Mouse (Mus musculus) right cerebral cortex, postnatal 14 days (tissue): ENCODE measurements around the gene Tmem198b.
"Not testable (repeated sequence)": the region's sequence is repeated elsewhere in the genome, so short reads cannot be mapped to it uniquely, and the experiment has no call there.

Experiments used
- DNase-seq: peaks from one replicate; pipeline ENCODE4 v3.0.0; 2022

The Tmem198b gene

DNA sequence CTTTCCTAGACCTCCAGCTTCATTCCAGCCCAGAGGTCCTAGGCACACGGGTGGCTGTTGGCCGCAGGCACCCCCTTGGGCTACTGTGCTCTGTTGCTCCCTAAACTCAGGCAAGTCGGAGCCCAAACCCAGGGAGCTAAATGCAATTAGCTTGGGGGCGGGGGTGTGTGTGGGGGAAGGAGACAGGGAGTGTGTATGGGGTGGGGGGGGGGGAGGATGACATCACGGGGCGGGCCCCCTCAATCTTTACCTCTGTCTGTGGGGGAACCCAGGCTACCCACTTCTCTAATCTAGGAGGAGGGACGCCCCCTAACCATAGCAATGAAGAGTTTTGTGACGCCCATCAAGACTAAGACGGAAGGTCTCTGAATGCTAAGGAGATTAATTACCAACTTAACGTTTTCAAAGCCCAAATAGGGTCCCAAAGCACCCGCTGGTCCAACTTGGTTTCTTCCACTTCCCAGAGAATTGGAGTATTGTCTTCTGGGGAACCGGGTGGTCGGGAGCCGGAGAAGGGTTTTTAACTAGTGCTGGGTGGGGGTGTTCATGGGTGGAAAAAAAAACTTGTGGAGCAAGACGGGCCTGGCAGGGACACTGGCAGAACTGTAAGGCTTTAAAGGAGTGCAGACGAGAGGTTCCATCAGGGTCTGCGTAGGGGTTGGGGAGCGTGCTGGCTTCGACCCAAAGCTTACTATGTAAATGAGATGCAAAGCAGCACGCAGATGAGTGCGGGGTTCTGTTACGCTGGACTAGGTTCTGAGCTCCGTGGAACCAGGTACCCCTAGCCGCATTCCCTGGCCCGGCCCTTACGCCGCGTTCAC is at the start of gene Tmem198b:
Gene Tmem198b (minus strand): TSS at position 100 of the 821 bp plus-strand sequence.
- DNase-seq: peak; percentile 73

DNA sequence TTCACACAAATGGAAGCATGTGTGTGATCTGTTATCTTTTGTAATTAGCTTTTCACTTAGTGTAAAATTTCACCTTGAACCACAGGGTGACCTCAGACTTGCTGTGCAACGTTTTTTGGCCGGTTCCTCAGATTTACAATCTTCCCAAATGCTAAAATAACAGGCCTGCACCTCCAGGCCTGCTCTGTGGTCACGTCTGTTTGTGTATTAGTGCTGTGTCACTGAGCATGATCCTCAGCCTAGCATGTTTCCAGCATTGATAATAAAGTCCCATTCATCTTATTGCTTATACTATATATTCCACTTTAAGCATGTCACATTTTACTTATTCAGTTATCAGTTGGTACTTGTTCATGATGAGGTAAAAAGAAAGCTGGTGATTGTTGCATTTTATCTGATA is 46.2 kb upstream of the Tmem198b start:
- DNase-seq: no peak

DNA sequence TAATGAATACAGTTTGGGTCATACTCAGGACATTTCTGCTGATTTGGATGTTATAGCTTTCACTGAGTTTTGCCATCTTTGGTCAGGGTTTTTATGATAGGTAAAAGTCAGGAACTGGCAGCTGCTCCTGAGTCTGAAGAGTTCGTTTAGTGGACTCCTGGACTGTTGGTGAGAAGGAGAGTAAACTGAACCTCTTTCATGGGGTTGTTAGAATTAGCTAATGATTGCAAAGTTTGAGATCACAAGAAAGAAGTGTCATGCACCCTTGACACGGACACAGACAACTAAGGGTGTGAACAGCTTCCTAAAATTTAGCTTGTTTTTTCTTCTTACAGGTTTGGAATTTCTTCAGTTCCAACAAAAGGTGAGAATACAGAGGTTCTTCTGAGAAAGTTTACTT is 44.3 kb upstream of the Tmem198b start:
- no peak for DNase-seq

DNA sequence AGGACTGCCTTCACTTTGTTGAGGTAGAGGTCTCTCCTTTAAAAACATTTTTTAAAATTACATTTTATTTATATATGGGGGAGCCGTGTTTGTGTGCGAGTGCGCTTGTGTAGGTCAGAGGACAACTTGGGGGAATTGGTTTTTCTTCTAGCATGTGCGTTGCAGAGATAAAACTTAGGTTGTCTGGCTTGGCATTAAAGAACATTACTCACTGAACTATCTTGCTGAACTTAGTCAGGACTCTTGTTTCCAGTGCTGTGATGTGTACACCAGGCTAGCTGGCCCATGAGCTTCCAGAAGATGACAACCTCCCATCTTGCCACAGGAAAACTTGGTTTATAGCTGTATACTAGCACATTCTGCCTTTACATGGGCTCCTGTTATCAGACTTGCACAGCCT is 42.5 kb upstream of the Tmem198b start:
- no peak for DNase-seq

DNA sequence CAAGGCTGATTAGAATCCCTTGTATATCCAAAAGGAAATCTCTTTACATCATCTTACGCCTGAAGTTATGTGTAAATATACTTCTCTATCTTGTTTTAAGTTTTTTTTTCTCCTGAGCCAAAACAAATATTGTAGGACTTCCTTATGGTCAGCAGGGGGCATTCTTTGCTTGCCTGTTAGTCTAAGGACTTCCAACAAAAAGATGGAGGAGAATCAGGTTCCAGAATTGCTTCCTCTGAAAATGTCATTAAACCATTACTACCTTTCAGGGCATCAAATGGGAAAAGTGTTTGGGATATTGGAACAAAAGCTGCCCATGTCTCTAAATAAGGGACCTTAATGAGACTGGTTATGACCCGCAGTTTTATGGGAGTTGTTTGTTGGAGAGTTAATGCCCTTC is 41.3 kb upstream of the Tmem198b start:
- DNase-seq: no peak

DNA sequence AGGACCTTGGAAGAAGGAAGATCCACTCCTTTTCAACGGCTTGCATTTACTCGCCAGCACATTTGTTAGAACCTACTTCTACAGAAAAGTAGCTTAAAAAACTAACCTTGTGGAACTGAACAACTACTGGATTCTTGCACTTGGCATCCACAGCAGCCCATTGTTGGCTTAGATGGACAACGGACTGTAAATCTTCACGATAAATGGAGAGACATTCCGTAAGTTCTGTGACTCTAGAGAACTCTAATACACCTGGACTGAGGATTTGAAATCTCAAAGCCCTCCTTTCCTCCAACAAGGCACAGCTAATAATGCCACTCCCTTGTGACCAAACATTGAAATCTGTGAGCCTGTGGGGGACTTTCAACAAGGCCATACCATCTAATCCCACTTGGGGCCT is 39.1 kb upstream of the Tmem198b start:
- no peak for DNase-seq

DNA sequence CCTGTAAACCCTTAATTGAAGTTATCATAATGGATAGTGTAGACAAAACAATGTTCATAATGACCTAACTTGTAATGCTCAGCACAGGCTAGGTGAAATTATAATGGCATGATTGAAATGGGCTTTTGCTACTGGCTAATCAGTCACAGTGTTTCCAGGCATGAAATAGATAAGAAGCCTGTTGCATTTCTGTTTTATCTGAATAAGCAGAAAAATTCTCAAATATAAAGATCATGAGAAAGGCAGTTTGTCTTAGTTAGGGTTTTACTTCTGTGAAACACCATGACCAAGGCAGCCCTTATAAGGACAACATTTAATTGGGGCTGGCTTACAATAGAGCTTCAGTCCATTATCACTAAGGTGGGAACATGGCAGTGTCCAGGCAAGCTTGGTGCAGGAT is 36.4 kb upstream of the Tmem198b start:
- DNase-seq: no peak

DNA sequence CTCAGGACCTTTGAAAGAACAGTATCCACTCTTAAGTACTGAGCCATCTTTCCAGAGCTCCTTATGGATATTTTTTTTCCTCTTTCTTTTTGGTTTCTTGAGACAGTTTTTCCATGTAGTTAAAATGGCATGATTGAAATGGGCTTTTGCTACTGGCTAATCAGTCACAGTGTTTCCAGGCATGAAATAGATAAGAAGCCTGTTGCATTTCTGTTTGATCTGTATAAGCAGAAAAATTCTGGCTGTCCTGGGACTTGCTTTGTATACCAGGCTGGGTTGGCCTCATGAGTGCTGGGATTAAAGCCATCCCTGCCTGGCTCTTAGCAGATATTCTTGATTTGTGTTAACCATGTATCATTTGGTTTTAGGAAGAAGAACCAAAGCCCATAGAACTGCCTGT is 35.3 kb upstream of the Tmem198b start:
- DNase-seq: no peak

DNA sequence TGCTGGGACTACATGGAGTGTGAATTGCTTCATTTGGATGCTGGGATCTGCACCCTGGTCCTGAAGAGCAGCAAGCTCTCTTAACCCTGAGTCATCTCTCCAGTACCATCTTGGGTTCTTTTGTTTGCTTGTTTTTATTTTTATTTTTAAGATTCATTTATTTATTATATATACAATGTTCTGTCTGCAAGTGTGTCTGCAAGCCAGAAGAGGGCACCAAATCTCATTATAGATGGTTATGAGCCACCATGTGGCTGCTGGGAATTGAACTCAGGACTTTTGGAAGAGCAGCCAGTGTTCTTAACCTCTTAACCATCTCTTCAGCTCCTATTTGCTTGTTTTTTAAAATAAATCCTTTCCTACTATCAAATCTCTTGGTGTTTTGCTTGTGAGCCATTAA is 33.2 kb upstream of the Tmem198b start:
- no peak for DNase-seq

DNA sequence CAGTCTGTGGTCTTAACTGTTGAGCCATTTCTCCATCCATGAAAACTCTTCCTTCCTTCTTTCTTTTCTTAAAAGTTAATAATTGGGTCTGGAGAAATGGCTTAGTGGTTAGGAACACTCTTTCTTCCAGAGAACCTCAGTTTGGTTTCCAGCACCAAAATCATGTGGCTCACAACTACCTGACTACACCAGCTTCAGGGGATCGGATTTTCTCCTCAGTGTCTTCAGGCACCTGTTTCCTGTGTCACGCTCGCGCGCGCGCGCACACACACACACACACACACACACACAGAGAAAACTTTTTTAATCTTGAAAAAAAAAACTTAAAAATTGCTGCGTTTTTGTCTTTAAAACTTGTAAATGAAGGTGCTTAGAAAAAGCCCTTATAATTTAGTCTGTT is 19.7 kb upstream of the Tmem198b start:
- DNase-seq: no peak

DNA sequence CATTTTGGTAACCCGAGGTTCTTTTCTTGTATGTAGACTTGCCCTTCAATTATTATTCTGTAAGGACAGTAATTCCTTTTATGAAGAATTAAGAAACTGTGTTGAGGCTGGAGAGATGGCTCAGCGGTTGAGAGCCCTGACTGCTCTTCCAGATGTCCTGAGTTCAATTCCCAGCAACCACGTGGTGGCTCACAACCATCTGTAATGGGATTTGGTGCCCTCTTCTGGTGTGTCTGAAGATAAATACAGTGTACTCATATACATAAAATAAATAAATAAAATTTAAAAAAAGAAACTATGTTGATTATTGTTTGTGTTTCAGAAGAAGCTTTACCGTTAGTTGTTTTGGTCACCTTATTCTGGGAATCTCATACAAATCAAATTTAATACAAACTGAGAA is 18.9 kb upstream of the Tmem198b start:
- not testable (repeated sequence) for DNase-seq

DNA sequence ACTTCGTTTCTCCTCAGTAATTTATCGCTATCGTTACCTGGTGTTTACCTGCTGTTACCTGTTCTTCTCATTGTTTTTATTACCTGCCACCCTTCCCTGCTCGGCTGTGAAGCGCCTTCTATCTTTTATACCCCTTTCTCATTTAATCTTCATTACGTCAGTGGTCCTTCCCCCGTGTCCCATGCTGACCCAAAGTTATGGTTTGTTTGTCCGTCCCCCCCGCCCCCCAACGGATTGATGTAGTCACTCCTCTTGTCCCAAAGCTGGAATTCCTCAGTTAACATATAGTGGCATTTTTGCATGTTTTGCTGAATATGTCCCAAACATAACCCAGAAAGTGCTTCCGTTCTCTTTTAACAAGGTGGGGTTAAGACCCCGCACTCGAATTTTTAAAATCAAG is 18.0 kb upstream of the Tmem198b start:
- DNase-seq: no peak

DNA sequence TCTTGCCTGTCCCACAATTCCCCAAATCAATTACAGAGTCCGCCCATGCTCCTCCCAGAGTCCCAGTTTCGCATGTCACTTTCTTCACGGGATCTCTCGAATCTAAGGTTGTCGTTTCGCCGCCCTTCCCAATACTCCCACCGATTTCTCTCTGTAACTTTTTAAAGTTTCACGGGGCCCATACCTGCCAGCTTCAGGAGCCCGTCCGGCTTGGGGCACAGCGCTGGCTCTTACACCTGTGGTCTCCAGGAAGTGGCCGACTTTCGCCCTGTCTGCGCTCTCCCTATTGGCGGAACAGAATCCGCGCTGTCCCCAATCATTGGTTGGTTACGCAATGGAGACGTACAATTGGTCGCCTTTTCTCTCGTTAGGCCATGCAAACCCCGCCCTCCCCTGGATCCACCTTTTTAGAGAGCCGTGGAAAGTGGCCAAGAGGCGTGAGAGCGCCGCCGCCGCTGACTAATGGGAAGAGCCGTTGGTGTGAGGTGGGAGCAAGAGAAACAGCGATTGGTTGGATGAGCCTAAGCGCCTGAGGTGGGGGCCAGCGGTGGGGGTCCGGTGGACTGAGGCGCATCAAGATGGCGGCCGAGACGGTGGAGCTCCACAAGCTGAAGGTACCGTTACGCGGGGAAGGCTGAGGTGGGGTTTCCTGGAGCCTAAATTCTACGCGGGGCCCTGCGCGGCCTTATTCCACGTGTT is 17.3 kb upstream of the Tmem198b start, which contains the start of gene Ormdl2:
Gene Ormdl2 (minus strand): TSS at position 288 of the 699 bp plus-strand sequence.
- DNase-seq: peak; percentile 98

DNA sequence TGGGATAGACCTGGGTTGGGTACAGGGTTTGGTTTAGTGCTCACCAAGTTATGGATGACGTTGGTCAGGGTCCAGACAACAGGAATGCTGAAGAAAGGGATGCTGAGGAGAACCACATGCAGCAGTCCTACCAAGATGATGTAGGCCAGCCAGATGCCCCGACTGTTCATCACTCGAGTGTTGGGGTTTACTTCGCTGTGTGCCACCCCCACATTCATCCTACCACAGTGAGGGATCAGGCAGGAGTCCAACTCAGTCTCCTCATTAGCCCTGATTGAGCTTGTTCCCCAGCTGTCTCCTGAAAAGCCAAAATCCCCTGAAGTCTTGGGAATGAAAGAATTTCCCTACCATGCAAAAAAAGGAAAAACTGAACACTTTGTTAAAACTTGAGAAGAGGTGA is 16.0 kb upstream of the Tmem198b start:
- no peak for DNase-seq

DNA sequence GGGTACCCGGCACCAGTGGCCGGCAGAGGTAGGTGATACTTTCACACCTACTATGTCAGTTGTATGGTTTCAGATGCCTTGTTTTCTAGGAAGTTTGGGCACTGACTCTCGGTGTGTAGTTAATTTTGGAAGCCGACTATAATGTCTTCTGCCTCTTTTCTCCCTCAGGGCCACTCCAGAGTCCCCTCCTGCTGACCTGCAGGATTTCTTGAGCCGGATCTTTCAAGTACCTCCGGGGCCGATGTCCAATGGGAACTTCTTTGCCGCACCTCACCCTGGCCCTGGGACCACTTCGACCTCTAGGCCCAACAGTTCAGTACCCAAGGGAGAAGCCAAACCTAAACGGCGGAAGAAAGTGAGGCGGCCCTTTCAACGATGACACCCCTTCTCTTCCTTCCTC is 12.9 kb upstream of the Tmem198b start, which contains the start of gene Sarnp:
Gene Sarnp (plus strand): TSS at position 301 of the 400 bp plus-strand sequence.
- no peak for DNase-seq

DNA sequence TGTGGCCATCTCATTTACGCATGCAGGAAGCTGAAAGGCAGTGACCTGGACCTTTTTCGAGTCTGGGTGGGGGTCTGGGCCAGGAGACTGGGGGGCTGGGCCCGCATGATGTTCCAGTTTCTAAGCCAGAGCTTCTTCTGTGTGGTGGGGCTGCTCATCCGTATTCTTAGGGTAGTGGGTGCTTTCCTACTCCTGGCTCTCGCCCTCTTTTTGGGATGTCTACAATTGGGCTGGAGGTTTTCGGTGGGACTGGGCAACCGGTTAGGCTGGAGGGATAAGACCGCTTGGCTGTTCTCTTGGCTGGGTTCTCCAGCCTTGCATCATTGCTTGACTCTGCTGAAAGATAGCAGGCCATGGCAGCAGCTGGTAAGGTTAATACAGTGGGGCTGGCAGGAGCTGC is 2.8 kb upstream of the Tmem198b start:
- no peak for DNase-seq

DNA sequence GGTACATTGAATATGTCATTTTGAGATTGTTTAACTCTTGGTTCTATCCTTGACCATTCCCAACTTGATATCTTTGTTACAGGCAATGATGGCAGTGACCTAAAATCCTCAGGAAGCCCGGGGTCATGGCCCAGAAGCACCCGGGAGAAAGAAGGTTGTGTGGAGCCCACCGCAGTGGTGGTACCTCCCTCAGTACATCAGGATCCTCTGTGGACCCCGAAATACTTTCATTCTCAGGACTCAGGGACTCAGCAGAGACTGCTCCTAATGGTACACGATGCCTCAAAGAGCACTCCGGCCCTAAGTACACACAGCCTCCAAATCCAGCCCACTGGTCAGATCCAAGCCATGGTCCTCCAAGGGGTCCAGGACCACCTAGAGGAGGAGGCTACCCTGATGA is 1.9 kb upstream of the Tmem198b start:
- no peak for DNase-seq

DNA sequence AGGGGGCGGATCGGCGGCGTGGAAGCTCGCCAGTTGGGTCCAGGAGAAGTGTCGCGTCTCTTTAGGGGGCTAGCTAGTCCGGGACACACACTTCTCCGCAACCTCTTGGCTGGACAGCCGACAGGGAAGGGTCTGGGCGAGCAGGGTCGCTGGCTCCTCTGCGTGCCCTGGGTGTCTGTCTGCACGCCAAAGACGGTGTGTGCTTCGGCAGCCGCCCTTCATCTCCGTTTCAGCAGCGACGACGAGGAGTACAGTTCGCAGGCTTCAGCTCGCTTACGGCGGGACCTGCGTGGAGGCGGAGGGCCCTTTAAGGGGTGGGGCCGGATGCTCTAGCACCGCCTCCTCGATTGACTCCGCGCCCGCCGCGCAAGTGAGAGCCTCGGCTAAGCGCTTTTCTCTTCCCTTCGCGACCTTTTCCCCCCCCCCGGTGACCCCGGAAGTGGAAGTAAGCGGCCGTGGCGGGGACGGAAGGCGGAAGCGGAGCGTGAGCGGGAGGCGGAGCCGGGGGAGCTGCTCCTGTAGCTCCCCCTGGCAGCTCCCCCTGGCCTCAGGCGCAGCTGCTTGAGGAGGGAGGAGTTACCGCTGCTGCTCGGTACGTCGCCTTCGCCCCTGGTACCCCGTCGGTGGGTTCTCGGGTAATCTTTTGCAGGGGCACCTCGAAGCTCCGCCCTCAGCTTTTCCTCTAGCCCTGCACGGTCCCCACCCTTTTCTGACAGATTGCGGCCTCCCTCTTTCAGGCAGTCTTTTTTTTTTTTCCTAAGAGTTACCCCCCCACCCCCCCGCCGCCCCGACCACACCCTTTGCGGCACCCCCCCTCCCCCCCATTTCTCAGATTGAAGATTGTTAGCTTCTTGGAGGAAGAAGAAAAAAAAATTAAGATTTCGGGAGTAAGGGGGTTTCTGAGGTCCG is 1.2 kb upstream of the Tmem198b start:
- peak; percentile 96 for DNase-seq

DNA sequence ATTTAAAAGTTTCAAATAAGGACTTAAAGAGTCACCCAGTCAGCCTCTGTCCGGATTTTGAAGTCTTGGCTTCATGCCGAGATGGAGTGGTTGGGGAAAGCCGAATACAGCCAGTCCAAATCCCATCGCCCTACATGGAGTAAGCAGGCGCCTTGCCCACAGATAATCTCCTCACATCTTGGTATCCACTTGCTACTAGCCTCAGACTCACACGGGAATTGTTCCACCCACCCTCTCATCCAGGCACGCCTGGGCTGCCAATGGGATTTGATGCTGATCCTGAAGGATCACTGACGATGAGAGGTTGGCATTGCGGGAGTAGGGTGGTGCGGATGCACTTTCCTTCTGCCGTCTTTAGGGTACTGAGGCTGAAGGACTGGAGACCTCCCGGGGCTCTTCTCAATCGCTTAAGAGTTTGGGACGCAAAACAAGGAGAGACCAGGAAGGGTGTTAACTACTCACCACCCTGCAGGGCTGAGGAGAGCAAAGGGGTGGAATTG is 349 bp downstream of the Tmem198b start, which contains the start of gene Dnajc14:
Gene Dnajc14 (plus strand): TSS at position 292 of the 500 bp plus-strand sequence.
- DNase-seq: peak; percentile 60

DNA sequence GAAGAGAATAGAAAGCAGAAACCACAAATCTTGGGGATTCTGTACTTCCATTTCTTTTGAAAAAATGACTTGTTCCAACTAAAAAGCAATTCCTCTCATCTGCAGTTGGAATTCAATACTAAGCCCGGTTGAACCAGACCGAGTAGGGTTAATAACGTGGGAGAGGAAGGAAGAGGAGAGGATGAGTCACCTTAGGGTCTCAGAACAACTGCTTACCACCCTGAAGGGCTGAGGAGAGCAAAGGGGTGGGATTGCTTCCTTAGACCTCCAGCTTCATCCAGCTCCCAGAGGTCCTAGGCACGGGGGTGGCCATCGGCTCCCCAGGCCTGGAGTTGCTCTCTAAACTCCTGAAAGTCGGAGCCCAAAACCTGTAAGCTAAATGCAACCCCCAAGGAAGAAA is 809 bp downstream of the Tmem198b start:
- DNase-seq: no peak

DNA sequence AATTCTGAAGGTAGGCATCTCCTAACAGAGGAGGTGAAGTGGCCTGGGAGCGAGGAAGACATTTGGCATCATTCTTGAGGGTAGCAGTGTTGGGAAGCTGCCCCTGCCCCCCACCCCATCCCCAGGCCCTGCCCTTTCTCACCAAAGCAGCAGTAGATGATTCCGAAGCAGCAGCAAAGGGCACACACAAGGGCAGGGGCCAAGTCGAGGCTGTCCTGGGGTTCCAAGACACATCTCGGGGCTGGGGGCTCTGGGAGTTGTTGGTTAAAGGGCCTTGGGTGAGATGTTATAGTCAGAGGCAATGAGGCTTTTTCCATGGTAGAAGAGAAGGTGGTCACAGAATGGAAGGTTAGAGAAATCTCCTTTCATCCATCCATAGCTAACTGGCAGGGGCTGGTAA is 1.2 kb downstream of the Tmem198b start:
- DNase-seq: no peak

DNA sequence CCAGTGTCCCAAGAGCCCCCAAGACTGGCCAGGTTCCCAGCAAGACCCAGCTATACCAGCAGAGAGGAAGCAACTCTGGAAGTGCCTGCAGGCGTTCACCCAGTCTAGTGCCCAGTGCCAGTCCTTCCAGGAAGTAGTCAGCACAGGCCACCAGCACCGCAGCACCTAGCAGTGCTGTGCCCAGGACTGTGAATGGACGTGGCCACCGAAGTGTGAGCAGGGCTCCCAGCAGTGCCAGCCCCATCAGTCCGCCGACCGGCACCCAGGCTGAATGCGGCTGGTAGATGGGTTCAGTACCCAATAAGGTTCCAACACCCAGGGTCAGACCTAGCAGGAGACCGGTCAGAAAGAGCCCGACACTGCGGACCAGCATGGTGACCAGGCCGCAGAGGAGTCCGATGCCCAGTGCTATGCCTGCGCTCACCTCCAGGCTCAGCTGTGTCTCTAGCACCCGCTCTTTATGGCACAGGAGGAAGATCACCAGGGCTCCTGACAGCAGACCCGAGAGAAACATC is 2.1 kb downstream of the Tmem198b start:
- DNase-seq: no peak

DNA sequence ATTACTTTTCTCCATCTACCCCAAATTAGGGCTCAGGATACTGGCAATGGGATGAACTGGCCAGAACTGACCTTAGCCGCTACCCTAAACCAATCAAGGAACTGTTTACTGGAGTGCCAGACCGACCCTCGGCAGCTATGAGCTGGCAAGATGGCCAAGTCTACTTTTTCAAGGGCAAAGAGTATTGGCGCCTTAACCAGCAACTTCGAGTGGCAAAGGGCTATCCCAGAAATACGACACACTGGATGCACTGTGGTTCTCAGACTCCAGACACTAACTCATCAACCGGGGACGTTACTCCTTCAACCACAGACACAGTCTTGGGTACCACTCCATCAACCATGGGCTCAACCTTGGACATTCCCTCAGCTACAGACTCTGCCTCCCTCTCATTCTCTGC is 5.5 kb downstream of the Tmem198b start:
- DNase-seq: no peak
